Mouse (Mus musculus): ENCODE data around the gene Etv4.

- no peak for TF ChIP-seq CTCF (IDR thresholded peaks at IDR 0.05; ENCODE audit: borderline replicate concordance, control insufficient read depth, extremely low read depth, insufficient read depth, low read length, poor library complexity)
- no peak for TF ChIP-seq POLR2A (IDR thresholded peaks at IDR 0.05; ENCODE audit: control insufficient read depth, extremely low read depth, insufficient read depth, low read length, poor library complexity)
Observed at GRCm38 (mm10) chr11:101757366-101757765, 27.8 kb downstream of the Etv4 start.

Measured in thymus, adult 2 months (tissue).